Mouse (Mus musculus) Muller cell, postnatal 12 days (primary cell): ENCODE measurements at regions not wholly inside any gene's neighbourhood (a gene's known extent, or its start where the extent isn't known, plus 50 kb on each side); places are given as distances from the start of the nearest gene placed in this dataset.

ENCODE experiments used
- DNase-seq: peaks from one replicate; pipeline ENCODE4 v3.0.0-alpha.2; 2015; ENCODE audit errors: inconsistent ontology term

GRCm38 (mm10) chr19:28732998-28733397 lies 53.1 kb upstream of the Glis3 start:
- DNase-seq: no peak

DNA sequence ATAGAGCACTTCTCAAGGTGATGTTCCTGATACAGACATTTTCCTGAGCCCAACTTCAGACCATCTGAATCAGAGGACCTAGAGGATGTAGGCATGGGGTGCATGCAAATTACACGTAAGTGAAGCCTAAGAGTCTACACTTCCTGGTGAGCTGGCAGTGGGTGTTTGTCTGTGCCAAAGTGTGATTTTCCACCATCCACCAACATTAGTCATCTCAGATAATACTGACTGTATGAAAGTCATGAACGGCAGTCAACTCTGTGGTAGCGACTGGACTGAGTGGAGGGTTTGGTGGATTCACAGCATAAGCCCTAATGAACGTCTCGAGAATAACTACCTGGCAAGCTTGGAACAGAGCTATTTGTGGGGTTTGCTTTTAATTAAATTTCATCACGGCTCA lies 53.9 kb upstream of the Glis3 start:
- no peak for DNase-seq

DNA sequence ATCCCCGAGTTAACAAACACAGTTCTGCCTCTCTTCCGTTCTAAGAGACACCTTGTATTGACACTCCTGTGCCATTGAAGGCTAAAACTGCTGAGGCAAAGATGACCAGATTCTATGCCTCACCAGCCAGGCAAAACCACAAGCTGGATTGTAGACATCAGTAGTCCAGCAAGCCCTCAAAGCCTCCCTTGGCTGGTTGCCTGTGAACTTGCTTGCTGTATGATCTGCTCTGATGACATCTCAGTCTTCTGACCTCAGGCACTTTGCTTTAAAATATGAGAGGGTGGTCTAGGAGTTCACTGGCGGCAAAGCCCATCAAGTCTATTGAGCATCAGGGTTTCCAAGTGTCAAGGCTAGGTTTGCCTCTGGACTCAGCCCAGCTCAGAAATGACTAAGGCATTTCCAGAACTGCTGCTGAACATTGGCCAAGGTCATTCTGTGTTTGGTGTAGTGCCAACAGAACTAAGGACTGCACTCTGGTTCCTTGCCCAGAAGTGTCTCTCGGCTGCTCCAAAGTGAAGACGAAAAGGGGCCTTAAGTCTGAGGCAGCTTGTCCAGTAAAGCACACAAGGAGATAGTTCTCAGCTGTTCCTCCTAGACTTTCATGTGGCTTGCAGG lies 63.4 kb upstream of the Glis3 start:
- peak; percentile 83 for DNase-seq

- no peak for DNase-seq
Observed at GRCm38 (mm10) chr19:28745105-28745504, 65.2 kb upstream of the Glis3 start.

GRCm38 (mm10) chr19:28745534-28745933 lies 65.7 kb upstream of the Glis3 start:
- DNase-seq: peak; percentile 44

DNA sequence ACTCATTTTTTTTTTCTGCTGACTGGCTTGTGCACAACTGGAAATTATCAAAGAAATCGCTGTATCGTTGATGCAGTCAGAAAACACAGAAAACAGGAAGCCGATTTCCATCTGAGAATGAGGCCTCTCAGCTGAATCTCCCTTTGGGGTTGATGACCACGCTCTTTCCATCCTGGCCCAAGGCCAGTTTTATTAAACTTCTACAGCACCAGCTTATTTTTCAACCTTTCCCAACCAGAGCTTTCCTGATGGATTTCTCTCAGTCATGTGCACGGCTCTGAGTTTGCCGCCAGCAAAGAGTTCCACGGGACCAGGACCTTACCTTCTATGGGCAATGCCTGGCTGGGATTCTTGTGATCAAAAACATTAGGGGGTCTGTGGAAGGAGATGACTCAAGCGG lies 71.2 kb upstream of the Glis3 start:
- DNase-seq: no peak

GRCm38 (mm10) chr19:28758854-28759253 lies 76.0 kb upstream of the Slc1a1 start:
- DNase-seq: peak; percentile 81

DNA sequence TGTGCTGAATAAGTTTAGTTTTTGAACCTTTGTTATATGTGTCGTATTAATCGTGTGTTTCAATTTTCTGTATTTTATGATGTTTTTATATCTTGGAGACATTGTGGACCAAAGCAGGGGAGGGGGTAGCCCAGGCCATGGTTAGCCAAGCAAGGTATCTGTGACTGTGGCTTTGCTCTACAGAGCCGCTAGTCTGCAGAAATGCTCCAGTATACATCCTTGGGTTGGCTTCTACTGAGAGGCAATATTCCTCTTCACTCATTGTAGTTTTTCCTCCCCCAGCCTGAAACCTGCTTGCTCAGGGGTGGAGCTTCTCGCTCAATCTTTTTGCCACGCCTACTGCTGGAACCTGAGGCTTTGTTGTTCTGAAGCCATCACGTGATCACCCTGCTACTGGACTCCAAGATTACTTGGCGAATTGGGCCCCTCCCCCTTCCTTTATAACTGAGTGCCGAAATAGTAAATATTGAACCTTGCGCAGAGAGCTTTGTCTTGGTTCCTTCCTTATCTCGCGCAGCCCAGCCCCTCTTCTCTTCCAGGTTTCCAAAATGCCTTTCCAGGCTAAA lies 70.0 kb upstream of the Slc1a1 start:
- no peak for DNase-seq

GRCm38 (mm10) chr19:28768218-28768617 lies 66.6 kb upstream of the Slc1a1 start:
- no peak for DNase-seq

GRCm38 (mm10) chr19:28770419-28770818 lies 64.4 kb upstream of the Slc1a1 start:
- DNase-seq: no peak

GRCm38 (mm10) chr19:28771836-28772235 lies 63.0 kb upstream of the Slc1a1 start:
- no peak for DNase-seq

DNA sequence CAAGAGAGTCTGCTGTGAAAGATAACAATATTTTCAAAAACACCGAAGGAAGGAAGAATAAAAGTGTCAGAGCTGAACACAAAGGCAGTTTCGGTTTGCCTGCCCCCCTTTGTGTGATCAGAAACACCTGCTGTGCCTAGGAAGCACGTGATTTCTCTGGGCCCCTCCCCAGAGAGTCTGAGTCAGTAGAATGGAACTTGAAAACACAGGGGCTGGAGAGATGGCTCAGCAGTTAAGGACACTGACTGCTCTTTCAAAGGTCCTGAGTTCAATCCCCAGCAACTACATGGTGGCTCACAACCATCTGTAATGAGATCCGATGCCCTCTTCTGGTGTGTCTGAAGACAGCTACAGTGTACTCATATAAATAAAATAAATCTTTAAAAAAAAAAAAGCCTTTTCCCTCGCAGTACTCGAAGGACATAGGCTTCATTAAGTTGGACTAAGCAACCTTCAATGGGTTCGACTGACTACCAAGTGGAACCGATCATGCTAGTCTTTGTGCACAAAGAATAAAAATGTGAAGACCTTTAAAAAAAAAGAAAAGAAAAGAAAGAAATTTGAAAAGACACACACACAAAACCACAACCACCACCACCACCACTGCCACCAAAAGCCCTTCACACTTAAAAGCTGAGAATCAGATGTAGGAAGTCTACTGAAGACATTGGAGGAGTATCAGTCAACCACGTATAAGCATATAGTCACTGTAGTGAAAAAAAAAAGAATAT lies 61.8 kb upstream of the Slc1a1 start:
- peak; percentile 61 for DNase-seq

GRCm38 (mm10) chr19:28776868-28777267 lies 58.0 kb upstream of the Slc1a1 start:
- peak; percentile 66 for DNase-seq

DNA sequence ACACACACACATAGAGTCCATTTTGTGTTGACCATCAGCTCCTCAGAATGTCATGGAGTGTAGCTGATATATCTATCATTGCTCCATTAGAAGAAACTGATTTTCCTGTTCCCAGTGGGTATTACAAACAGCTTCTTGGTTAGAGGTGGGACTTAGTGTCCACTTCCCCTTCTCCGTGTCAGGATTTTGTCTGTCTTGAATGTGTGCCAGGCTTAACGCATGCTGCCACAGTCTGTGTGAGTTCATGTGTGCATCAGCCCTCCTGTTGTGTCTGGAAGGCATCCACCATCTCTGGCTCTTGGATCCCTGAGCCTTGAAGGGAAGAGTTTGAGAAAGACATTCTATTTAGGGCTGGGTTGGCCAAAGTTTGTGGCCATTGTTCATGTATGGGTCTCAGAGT lies 57.2 kb upstream of the Slc1a1 start:
- no peak for DNase-seq

GRCm38 (mm10) chr19:28778386-28778785 lies 56.5 kb upstream of the Slc1a1 start:
- DNase-seq: no peak

- no peak for DNase-seq
Observed at GRCm38 (mm10) chr19:28781971-28782370, 52.9 kb upstream of the Slc1a1 start.
